Mouse (Mus musculus): ENCODE results near the gene Arhgap23. TPM values are rescaled to one million over a fixed set of nuclear protein-coding genes. Genes with fewer than 3 reads are reported as not detected.

The Arhgap23 gene
- polyA plus RNA-seq, 1 experiment from 2014 or later, result 7.8 TPM

GRCm38 (mm10) chr11:97505784-97506183 is 90.5 kb downstream of the Arhgap23 start:
- ATAC-seq (ENCODE audit: low FRiP score, low TSS enrichment), result no peak
- 82% methylated on average over 4 of the region's 4 CpGs for WGBS

GRCm38 (mm10) chr11:97506331-97506730 is 91.0 kb downstream of the Arhgap23 start:
- Histone ChIP-seq H3K4me2 (ENCODE audit: low read length) (no peak overlapping the region), H3K27ac (replicated peaks; ENCODE audit: low read depth, low read length) (no peak overlapping the region), H3K27me3 (ENCODE audit: control insufficient read depth, insufficient read depth, low read length) (peaks cover 10% of the 10 kb centered on the region), H3K4me1 (ENCODE audit: control insufficient read depth, insufficient read depth, low read length) (peaks cover 7% of the 10 kb centered on the region; the same call in 1 of the 2 replicates), H3K4me3 (replicated peaks; ENCODE audit: low read depth, low read length) (no peak overlapping the region), H3K36me3 (ENCODE audit: control insufficient read depth, insufficient read depth, low read length) (peaks cover 4% of the 10 kb centered on the region; the same call in 1 of the 2 replicates), H3K9ac (replicated peaks; ENCODE audit: low read length) (no peak overlapping the region), H3K9me3 (ENCODE audit: control insufficient read depth, low read length) (no peaks in the 10 kb centered on the region)
- ATAC-seq (ENCODE audit: low FRiP score, low TSS enrichment) (no peak), DNase-seq (no peak)
- WGBS, result 65% methylated on average over 8 of the region's 8 CpGs

More at GRCm38 (mm10) chr11:97505784-97506183, 90.5 kb downstream of the Arhgap23 start:
- Histone ChIP-seq H3K27ac (replicated peaks; ENCODE audit: low read depth, low read length) (no peak overlapping the region), H3K4me1 (ENCODE audit: control insufficient read depth, insufficient read depth, low read length) (peaks cover 6% of the 10 kb centered on the region; the same call in 1 of the 2 replicates), H3K36me3 (ENCODE audit: control insufficient read depth, insufficient read depth, low read length) (peaks cover 8% of the 10 kb centered on the region), H3K4me2 (ENCODE audit: low read length) (no peak overlapping the region), H3K9ac (replicated peaks; ENCODE audit: low read length) (no peak overlapping the region), H3K9me3 (ENCODE audit: control insufficient read depth, low read length) (no peaks in the 10 kb centered on the region), H3K4me3 (replicated peaks; ENCODE audit: low read depth, low read length) (no peak overlapping the region), H3K27me3 (ENCODE audit: control insufficient read depth, insufficient read depth, low read length) (peaks cover 16% of the 10 kb centered on the region)
- no peak for DNase-seq

GRCm38 (mm10) chr11:97508198-97508597 is 92.9 kb downstream of the Arhgap23 start:
- no peak overlapping the region for H3K4me3 ChIP-seq (replicated peaks; ENCODE audit: low read depth, low read length)
- H3K4me1 ChIP-seq (ENCODE audit: control insufficient read depth, insufficient read depth, low read length), result peaks cover 7% of the 10 kb centered on the region; the same call in 1 of the 2 replicates
- ATAC-seq (ENCODE audit: low FRiP score, low TSS enrichment) (no peak), DNase-seq (no peak)
- no peak overlapping the region for H3K4me2 ChIP-seq (ENCODE audit: low read length)
- peaks cover 3% of the 10 kb centered on the region; the same call in 1 of the 2 replicates for H3K36me3 ChIP-seq (ENCODE audit: control insufficient read depth, insufficient read depth, low read length)
- 78% methylated on average over 3 of the region's 3 CpGs for WGBS
- H3K27me3 ChIP-seq (ENCODE audit: control insufficient read depth, insufficient read depth, low read length), result no peaks in the 10 kb centered on the region
- H3K9ac ChIP-seq (replicated peaks; ENCODE audit: low read length), result no peak overlapping the region; the same call in 1 of the 2 replicates
- H3K27ac ChIP-seq (replicated peaks; ENCODE audit: low read depth, low read length), result no peak overlapping the region
- H3K9me3 ChIP-seq (ENCODE audit: control insufficient read depth, low read length), result no peaks in the 10 kb centered on the region

GRCm38 (mm10) chr11:97509058-97509457 is 93.7 kb downstream of the Arhgap23 start:
- Histone ChIP-seq H3K4me3 (replicated peaks; ENCODE audit: low read depth, low read length) (no peak overlapping the region), H3K27ac (replicated peaks; ENCODE audit: low read depth, low read length) (no peak overlapping the region), H3K9ac (replicated peaks; ENCODE audit: low read length) (no peak overlapping the region), H3K4me1 (ENCODE audit: control insufficient read depth, insufficient read depth, low read length) (peaks cover 7% of the 10 kb centered on the region; the same call in 1 of the 2 replicates), H3K9me3 (ENCODE audit: control insufficient read depth, low read length) (no peaks in the 10 kb centered on the region), H3K36me3 (ENCODE audit: control insufficient read depth, insufficient read depth, low read length) (peaks cover 5% of the 10 kb centered on the region; the same call in 1 of the 2 replicates), H3K4me2 (ENCODE audit: low read length) (no peak overlapping the region), H3K27me3 (ENCODE audit: control insufficient read depth, insufficient read depth, low read length) (no peaks in the 10 kb centered on the region)
- no peak for ATAC-seq (ENCODE audit: low FRiP score, low TSS enrichment)
- no peak for DNase-seq
- 68% methylated on average over 5 of the region's 5 CpGs for WGBS

GRCm38 (mm10) chr11:97509715-97510485 is 94.6 kb downstream of the Arhgap23 start:
- no peak overlapping the region for H3K4me2 ChIP-seq (ENCODE audit: low read length)
- H3K4me1 ChIP-seq (ENCODE audit: control insufficient read depth, insufficient read depth, low read length), result peaks cover 7% of the 10 kb centered on the region; the same call in 1 of the 2 replicates
- no peaks in the 10 kb centered on the region for H3K9me3 ChIP-seq (ENCODE audit: control insufficient read depth, low read length)
- WGBS, result 58% methylated on average over 24 of the region's 24 CpGs
- H3K36me3 ChIP-seq (ENCODE audit: control insufficient read depth, insufficient read depth, low read length), result peaks cover 12% of the 10 kb centered on the region
- H3K9ac ChIP-seq (replicated peaks; ENCODE audit: low read length), result no peak overlapping the region
- no peak overlapping the region for H3K4me3 ChIP-seq (replicated peaks; ENCODE audit: low read depth, low read length)
- ATAC-seq (ENCODE audit: low FRiP score, low TSS enrichment) (no peak), DNase-seq (no peak)
- no peaks in the 10 kb centered on the region for H3K27me3 ChIP-seq (ENCODE audit: control insufficient read depth, insufficient read depth, low read length)
- H3K27ac ChIP-seq (replicated peaks; ENCODE audit: low read depth, low read length), result no peak overlapping the region

- WGBS, result 23% methylated on average over 10 of the region's 10 CpGs
- ATAC-seq (ENCODE audit: low FRiP score, low TSS enrichment) (no peak), DNase-seq (peak; percentile 72)
- peaks cover 24% of the 10 kb centered on the region for H3K36me3 ChIP-seq (ENCODE audit: control insufficient read depth, insufficient read depth, low read length)
- H3K9ac ChIP-seq (replicated peaks; ENCODE audit: low read length), result no peak overlapping the region
- H3K27ac ChIP-seq (replicated peaks; ENCODE audit: low read depth, low read length), result no peak overlapping the region
- H3K9me3 ChIP-seq (ENCODE audit: control insufficient read depth, low read length), result no peaks in the 10 kb centered on the region
- H3K4me3 ChIP-seq (replicated peaks; ENCODE audit: low read depth, low read length), result no peak overlapping the region
- no peak overlapping the region for H3K4me2 ChIP-seq (ENCODE audit: low read length)
- H3K4me1 ChIP-seq (ENCODE audit: control insufficient read depth, insufficient read depth, low read length), result peaks cover 7% of the 10 kb centered on the region; the same call in 1 of the 2 replicates
- H3K27me3 ChIP-seq (ENCODE audit: control insufficient read depth, insufficient read depth, low read length), result no peaks in the 10 kb centered on the region
Measured at GRCm38 (mm10) chr11:97510966-97511660, 95.8 kb downstream of the Arhgap23 start.

GRCm38 (mm10) chr11:97511661-97512369 is 96.5 kb downstream of the Arhgap23 start:
- H3K9me3 ChIP-seq (ENCODE audit: control insufficient read depth, low read length), result no peaks in the 10 kb centered on the region
- H3K27me3 ChIP-seq (ENCODE audit: control insufficient read depth, insufficient read depth, low read length), result no peaks in the 10 kb centered on the region
- ATAC-seq (ENCODE audit: low FRiP score, low TSS enrichment), result 0 out of 2 replicates have a peak, but pooled peaks have one; percentile 24
- H3K4me2 ChIP-seq (ENCODE audit: low read length), result no peak overlapping the region
- H3K4me3 ChIP-seq (replicated peaks; ENCODE audit: low read depth, low read length), result no peak overlapping the region
- H3K27ac ChIP-seq (replicated peaks; ENCODE audit: low read depth, low read length), result no peak overlapping the region
- 41% methylated on average over 13 of the region's 13 CpGs for WGBS
- H3K9ac ChIP-seq (replicated peaks; ENCODE audit: low read length), result no peak overlapping the region
- DNase-seq, result no peak
- peaks cover 7% of the 10 kb centered on the region; the same call in 1 of the 2 replicates for H3K4me1 ChIP-seq (ENCODE audit: control insufficient read depth, insufficient read depth, low read length)
- H3K36me3 ChIP-seq (ENCODE audit: control insufficient read depth, insufficient read depth, low read length), result peaks cover 30% of the 10 kb centered on the region

- no peak overlapping the region for H3K27ac ChIP-seq (replicated peaks; ENCODE audit: low read depth, low read length)
- H3K27me3 ChIP-seq (ENCODE audit: control insufficient read depth, insufficient read depth, low read length), result no peaks in the 10 kb centered on the region
- no peak overlapping the region for H3K4me3 ChIP-seq (replicated peaks; ENCODE audit: low read depth, low read length)
- peaks cover 36% of the 10 kb centered on the region for H3K36me3 ChIP-seq (ENCODE audit: control insufficient read depth, insufficient read depth, low read length)
- H3K9ac ChIP-seq (replicated peaks; ENCODE audit: low read length), result no peak overlapping the region
- H3K9me3 ChIP-seq (ENCODE audit: control insufficient read depth, low read length), result no peaks in the 10 kb centered on the region
- DNase-seq (no peak), ATAC-seq (ENCODE audit: low FRiP score, low TSS enrichment) (no peak)
- H3K4me2 ChIP-seq (ENCODE audit: low read length), result no peak overlapping the region
- H3K4me1 ChIP-seq (ENCODE audit: control insufficient read depth, insufficient read depth, low read length), result peaks cover 7% of the 10 kb centered on the region; the same call in 1 of the 2 replicates
- 20% methylated on average over 6 of the region's 6 CpGs for WGBS
Measured at GRCm38 (mm10) chr11:97512511-97512910, 97.2 kb downstream of the Arhgap23 start.

All from midbrain, embryonic 14.5 days (tissue).